Mouse (Mus musculus) stomach, embryonic 14.5 days (tissue): ENCODE results near the gene Tmem170b. TPM values are rescaled to one million over a fixed set of nuclear protein-coding genes. Genes with fewer than 3 reads are reported as not detected.

Source experiments
- ATAC-seq: fragments of 200-750 bp; cut with Nextera tagmentation; 2 replicates; pipeline ENCODE4 v1.8.0; 2017; ENCODE audit warnings: low read depth, moderate TSS enrichment; ENCODE audit not compliant: insufficient number of reproducible peaks, insufficient read depth, low FRiP score
- H3K27ac ChIP-seq: fragments of 300-500 bp; sonication (generic); 2 replicates; pipeline ENCODE4 v1.5.1; 2014; ENCODE audit warnings: mild to moderate bottlenecking, low read length, moderate library complexity, mixed read lengths
- H3K27me3 ChIP-seq: fragments of 300-500 bp; sonication (generic); 2 replicates; pipeline ENCODE4 v1.6.1; 2014; ENCODE audit warnings: low read length, control low read depth, mixed read lengths; ENCODE audit not compliant: control insufficient read depth, insufficient read depth
- H3K36me3 ChIP-seq: fragments of 300-500 bp; sonication (generic); 2 replicates; pipeline ENCODE4 v1.6.1; 2014; ENCODE audit warnings: mild to moderate bottlenecking, control low read depth, low read length, moderate library complexity, mixed read lengths; ENCODE audit not compliant: control insufficient read depth, insufficient read depth
- H3K4me1 ChIP-seq: fragments of 300-500 bp; sonication (generic); 2 replicates; pipeline ENCODE4 v1.6.1; 2014; ENCODE audit warnings: low read length, control low read depth, mixed read lengths; ENCODE audit not compliant: control insufficient read depth, insufficient read depth
- H3K4me2 ChIP-seq: fragments of 300-500 bp; sonication (generic); replicated peaks from 2 replicates; pipeline ENCODE4 v1.6.1; 2014; ENCODE audit warnings: low read depth, low read length, control low read depth
- H3K4me3 ChIP-seq: fragments of 300-500 bp; sonication (generic); 2 replicates; pipeline ENCODE4 v1.5.1; 2014; ENCODE audit warnings: low read depth, low read length, control low read depth
- H3K9ac ChIP-seq: fragments of 300-500 bp; sonication (generic); replicated peaks from 2 replicates; pipeline ENCODE4 v1.6.1; 2014; ENCODE audit warnings: low read depth, mild to moderate bottlenecking, control low read depth, low read length, moderate library complexity, mixed read lengths
- H3K9me3 ChIP-seq: fragments of 300-500 bp; sonication (generic); 2 replicates; pipeline ENCODE4 v1.6.1; 2016; ENCODE audit warnings: low read depth, low read length, control low read depth; ENCODE audit not compliant: control insufficient read depth
- WGBS: fragments of 180-500 bp; shearing (Covaris S2); extraction: QIAGEN DNeasy Blood & Tissue Kit; methylation state at CpG from one replicate; pipeline ENCODE4 v1.1.7; 2014; 5-methylcytosine and 5-hydroxymethylcytosine counted together
- polyA plus RNA-seq: library from polyadenylated mRNA; unstranded; fragments of >200 nt; fragmentation: Nextera tagmentation; extraction: Ambion mirVana; gene quantifications from 2 replicates; pipeline ENCODE4 v1.2.1, GENCODE M21; 2014

Gene Tmem170b
- polyA plus RNA-seq, 1 experiment from 2014 or later = 12.6 TPM

GRCm38 (mm10) chr13:41603921-41604466, 1.7 kb upstream of the Tmem170b start:
- no peaks in the 10 kb centered on the region for H3K36me3 ChIP-seq

DNA sequence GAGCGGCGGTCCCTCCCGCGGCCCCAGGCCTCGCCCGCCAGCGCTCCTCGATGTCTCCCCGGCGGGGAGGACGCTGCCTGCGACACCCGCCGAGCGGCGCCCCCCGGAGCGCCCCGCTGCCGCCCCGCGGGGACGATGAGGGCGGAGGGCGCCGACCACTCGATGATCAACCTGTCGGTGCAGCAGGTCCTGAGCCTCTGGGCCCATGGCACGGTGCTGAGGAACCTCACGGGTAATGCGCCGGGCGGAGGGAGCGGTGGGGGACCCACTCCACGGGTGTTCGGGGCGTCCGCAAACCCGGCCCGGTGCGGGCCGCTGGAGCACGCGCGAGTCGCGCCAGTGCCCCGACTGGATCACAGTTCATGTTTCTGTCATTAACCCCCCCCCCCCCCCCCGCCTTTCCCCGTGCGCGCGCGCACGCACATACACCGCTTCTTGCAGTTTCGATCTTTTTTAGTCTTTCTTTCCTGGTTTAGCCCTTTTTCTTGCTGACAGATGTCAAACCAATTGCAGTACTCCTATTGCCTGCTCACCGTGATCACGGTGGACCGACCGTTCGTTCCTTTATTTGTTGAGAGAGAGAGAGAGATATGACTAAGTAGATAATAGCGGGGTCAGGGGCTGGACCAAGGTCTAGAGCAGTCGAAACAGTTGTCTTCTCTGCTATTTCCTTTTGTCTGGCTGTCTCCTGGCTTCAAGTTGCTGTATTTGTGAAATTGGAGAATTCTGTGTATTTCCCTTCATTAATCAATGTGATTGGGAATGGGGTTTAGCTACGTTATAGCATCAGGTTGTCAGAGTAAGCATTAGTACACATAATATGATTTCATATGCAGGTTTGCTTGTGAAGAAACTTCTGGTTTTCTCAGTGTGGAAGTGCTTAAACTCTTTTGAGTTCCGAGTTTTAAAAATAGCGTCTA, 634 bp downstream of the Tmem170b start:
- Histone ChIP-seq H3K4me3 (peak overlapping the region; percentile 94), H3K36me3 (no peaks in the 10 kb centered on the region), H3K4me1 (0 out of 2 replicates have a peak, but pooled peaks cover 3% of the 10 kb centered on the region), H3K27me3 (no peaks in the 10 kb centered on the region), H3K9me3 (no peaks in the 10 kb centered on the region), H3K4me2 (peak overlapping the region; percentile 66), H3K9ac (peak overlapping the region; percentile 76), H3K27ac (peak overlapping the region; percentile 63; the same call in 1 of the 2 replicates)
- WGBS = 2% methylated on average over 49 of the region's 67 CpGs
- peak; percentile 20; the same call in 1 of the 2 replicates for ATAC-seq

More at GRCm38 (mm10) chr13:41603921-41604466, 1.7 kb upstream of the Tmem170b start:
- WGBS = 65% methylated on average over 5 of the region's 5 CpGs
- H3K9me3 ChIP-seq = no peaks in the 10 kb centered on the region
- 0 out of 2 replicates have a peak, but pooled peaks cover 3% of the 10 kb centered on the region for H3K4me1 ChIP-seq
- H3K27ac ChIP-seq = no peak overlapping the region
- H3K27me3 ChIP-seq = no peaks in the 10 kb centered on the region
- no peak overlapping the region for H3K4me2 ChIP-seq
- no peak for ATAC-seq
- no peak overlapping the region for H3K9ac ChIP-seq
- H3K4me3 ChIP-seq = no peak overlapping the region

GRCm38 (mm10) chr13:41607589-41607988, 1.9 kb downstream of the Tmem170b start:
- no peak for ATAC-seq
- Histone ChIP-seq H3K27ac (no peak overlapping the region), H3K9me3 (no peaks in the 10 kb centered on the region), H3K36me3 (no peaks in the 10 kb centered on the region), H3K4me1 (0 out of 2 replicates have a peak, but pooled peaks cover 3% of the 10 kb centered on the region), H3K27me3 (no peaks in the 10 kb centered on the region), H3K4me2 (0 out of 2 replicates have a peak overlapping the region, but pooled peaks have one; percentile 66), H3K4me3 (0 out of 2 replicates have a peak overlapping the region, but pooled peaks have one; percentile 94), H3K9ac (no peak overlapping the region)
- whole genome bisulfite sequencing = 84% methylated on average over 3 of the region's 3 CpGs

DNA sequence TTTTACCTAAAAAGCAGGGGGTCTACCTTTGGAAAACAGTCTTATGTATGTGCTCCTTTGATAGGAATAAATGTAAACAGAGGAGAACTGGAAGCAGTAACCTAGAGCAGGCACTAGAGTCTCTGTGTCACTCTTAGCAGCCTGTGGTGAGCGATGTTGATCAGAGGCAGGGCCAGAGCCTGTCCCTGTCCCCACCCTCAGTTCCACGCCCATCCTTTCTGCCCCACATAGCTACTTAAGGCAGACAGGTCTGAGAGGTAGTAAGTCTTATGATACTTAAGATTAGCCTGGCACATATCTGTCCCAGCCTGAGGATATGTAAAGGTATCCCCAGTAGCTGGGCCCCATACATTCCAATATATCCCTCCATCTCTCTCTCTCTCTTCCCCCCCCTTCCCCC, 2.9 kb downstream of the Tmem170b start:
- Histone ChIP-seq H3K27ac (no peak overlapping the region), H3K4me1 (0 out of 2 replicates have a peak, but pooled peaks cover 3% of the 10 kb centered on the region), H3K4me2 (no peak overlapping the region), H3K4me3 (no peak overlapping the region), H3K27me3 (no peaks in the 10 kb centered on the region), H3K9me3 (no peaks in the 10 kb centered on the region), H3K9ac (no peak overlapping the region), H3K36me3 (no peaks in the 10 kb centered on the region)
- no peak for ATAC-seq
- WGBS = 47% methylated on average over 2 of the region's 2 CpGs

- no peak overlapping the region for H3K27ac ChIP-seq
- no peaks in the 10 kb centered on the region for H3K27me3 ChIP-seq
- no peak overlapping the region for H3K4me3 ChIP-seq
- H3K9ac ChIP-seq = no peak overlapping the region
- no peak for ATAC-seq
- H3K9me3 ChIP-seq = no peaks in the 10 kb centered on the region
- H3K36me3 ChIP-seq = no peaks in the 10 kb centered on the region
- WGBS = 84% methylated on average over 1 of the region's 1 CpGs
- 0 out of 2 replicates have a peak, but pooled peaks cover 3% of the 10 kb centered on the region for H3K4me1 ChIP-seq
- H3K4me2 ChIP-seq = no peak overlapping the region
These were observed 5.3 kb downstream of the Tmem170b start for GRCm38 (mm10) chr13:41611046-41611445.

DNA sequence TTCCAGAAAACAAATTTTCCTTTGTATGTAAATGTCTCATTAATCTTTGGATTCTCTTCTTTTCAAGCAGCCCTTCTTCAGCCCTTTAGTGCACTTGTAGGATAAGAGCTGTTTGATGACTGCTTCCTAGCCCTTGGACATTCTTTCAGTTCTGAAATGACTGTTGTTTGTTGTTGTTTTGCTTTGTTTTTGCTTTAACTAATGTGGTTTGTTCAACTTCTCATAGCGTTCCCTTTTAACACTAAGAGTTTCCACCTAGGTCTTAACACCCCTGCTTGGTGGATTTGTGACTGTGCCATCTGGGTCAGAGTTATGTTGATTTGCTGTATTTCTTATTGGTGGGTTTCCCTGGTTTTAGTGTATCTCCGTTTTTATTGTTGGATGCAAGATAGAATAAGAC, 8.8 kb downstream of the Tmem170b start:
- Histone ChIP-seq H3K4me3 (no peak overlapping the region), H3K27ac (no peak overlapping the region), H3K9ac (no peak overlapping the region), H3K4me2 (no peak overlapping the region), H3K9me3 (no peaks in the 10 kb centered on the region), H3K36me3 (no peaks in the 10 kb centered on the region), H3K4me1 (no peaks in the 10 kb centered on the region), H3K27me3 (no peaks in the 10 kb centered on the region)
- 81% methylated on average over 2 of the region's 2 CpGs for WGBS
- ATAC-seq = no peak

- Histone ChIP-seq H3K4me2 (no peak overlapping the region), H3K9ac (no peak overlapping the region), H3K36me3 (no peaks in the 10 kb centered on the region), H3K27me3 (no peaks in the 10 kb centered on the region), H3K27ac (no peak overlapping the region), H3K9me3 (no peaks in the 10 kb centered on the region), H3K4me1 (no peaks in the 10 kb centered on the region), H3K4me3 (no peak overlapping the region)
- WGBS = 53% methylated on average over 5 of the region's 5 CpGs
- ATAC-seq = no peak
These were observed 9.3 kb downstream of the Tmem170b start for GRCm38 (mm10) chr13:41614982-41615381.

DNA sequence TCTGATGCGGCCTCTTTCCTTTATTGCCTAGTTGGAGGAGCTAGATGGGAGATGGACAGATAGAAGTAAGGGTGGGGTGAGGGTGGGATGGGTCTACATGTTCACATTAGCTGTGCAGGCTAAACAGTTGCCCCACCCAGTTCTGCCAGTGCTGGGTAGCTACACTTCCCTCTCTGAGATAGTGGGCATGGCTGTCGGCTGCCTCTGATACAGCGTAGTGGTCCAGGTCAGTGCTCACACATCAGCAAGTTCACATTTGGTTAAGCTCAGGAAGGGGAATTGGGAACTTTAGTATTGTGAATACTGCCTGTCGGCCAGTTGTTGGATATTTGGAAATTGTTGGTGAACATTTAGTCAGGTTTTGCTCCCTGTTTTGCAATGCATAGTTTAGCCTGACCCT, 13.8 kb downstream of the Tmem170b start:
- Histone ChIP-seq H3K9me3 (no peaks in the 10 kb centered on the region), H3K27me3 (no peaks in the 10 kb centered on the region), H3K4me1 (no peaks in the 10 kb centered on the region; the same call in 1 of the 2 replicates), H3K9ac (no peak overlapping the region), H3K36me3 (no peaks in the 10 kb centered on the region), H3K4me3 (no peak overlapping the region), H3K4me2 (no peak overlapping the region), H3K27ac (no peak overlapping the region)
- ATAC-seq = no peak
- WGBS = 89% methylated on average over 4 of the region's 4 CpGs
